Comparison of ENCODE assay signal across 17 mouse cellular contexts in the genomic region with DNA sequence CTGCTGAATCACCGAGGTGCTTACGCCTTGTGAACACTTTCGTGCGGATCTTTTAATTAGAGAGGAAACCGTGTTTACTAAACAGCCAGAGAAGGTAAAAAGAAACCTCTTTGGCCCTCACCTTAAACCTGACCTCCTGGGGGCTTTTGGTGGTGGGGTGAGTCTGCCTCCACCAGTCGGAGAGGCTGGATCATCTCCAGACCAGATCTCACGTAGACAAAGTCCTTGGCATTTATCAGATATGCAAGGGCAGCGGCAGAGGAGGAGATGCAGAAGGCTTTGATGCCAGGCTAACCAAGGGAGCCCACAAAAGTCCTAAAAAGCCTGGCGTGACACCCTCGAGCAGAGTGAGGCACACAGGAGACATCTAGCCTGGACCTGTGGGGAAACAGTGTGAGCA.
"Had no signal": no experiment of that assay in that cellular context is flagged by ENCODE, and none has a peak within 500 bp of the region (broad histone marks: within the 10 kb centered on the region; RNA-seq: fewer than 3 reads in every experiment).

No protein-coding gene starts in this region.

- H3K4me2 ChIP-seq: limb, embryonic 13.5 days; midbrain, embryonic 11.5 days; midbrain, embryonic 15.5 days; neural tube, embryonic 12.5 days had no signal

- DNase-seq: kidney, adult 8-10 months; kidney, postnatal 25 days; layer of hippocampus, adult 9-11 months; layer of hippocampus, postnatal 36 days; lung, adult 2 months; lung, postnatal 10 days; right cerebral cortex, postnatal 4 days; spleen, adult 18-20 months; thymus, adult 2 months; thymus, postnatal 25 days had no signal

- H3K36me3 ChIP-seq: limb, embryonic 13.5 days; midbrain, embryonic 15.5 days; neural tube, embryonic 12.5 days had no signal

- H3K4me1 ChIP-seq: midbrain, embryonic 15.5 days; neural tube, embryonic 12.5 days had no signal

- H3K27me3 ChIP-seq: limb, embryonic 13.5 days; midbrain, embryonic 15.5 days; neural tube, embryonic 12.5 days had no signal

- H3K4me3 ChIP-seq: limb, embryonic 13.5 days; megakaryocyte, embryonic 14.5 days; midbrain, embryonic 15.5 days; neural tube, embryonic 12.5 days had no signal

- ATAC-seq: midbrain, embryonic 15.5 days had no signal

- H3K9ac ChIP-seq: limb, embryonic 13.5 days; liver, embryonic 14.5 days; midbrain, embryonic 15.5 days; neural tube, embryonic 12.5 days had no signal

- H3K9me3 ChIP-seq: limb, embryonic 13.5 days; megakaryocyte, embryonic 14.5 days; midbrain, embryonic 15.5 days; neural tube, embryonic 12.5 days had no signal

- H3K27ac ChIP-seq: limb, embryonic 13.5 days; liver, embryonic 14.5 days; macrophage; midbrain, embryonic 15.5 days; neural tube, embryonic 12.5 days had no signal
